Mouse (Mus musculus) liver, embryonic 14.5 days (tissue): Measurements from ENCODE around the gene Ehd2.

ENCODE experiments used
- CTCF ChIP-seq: IDR thresholded peaks from 2 replicates; pipeline ENCODE4 v1.5.1; 2016; ENCODE audit warnings: antibody characterized with exemption, low read depth, control low read depth
- EP300 ChIP-seq: IDR thresholded peaks from 2 replicates; pipeline ENCODE4 v1.6.1; 2016; ENCODE audit warnings: antibody characterized with exemption, low read depth

DNA sequence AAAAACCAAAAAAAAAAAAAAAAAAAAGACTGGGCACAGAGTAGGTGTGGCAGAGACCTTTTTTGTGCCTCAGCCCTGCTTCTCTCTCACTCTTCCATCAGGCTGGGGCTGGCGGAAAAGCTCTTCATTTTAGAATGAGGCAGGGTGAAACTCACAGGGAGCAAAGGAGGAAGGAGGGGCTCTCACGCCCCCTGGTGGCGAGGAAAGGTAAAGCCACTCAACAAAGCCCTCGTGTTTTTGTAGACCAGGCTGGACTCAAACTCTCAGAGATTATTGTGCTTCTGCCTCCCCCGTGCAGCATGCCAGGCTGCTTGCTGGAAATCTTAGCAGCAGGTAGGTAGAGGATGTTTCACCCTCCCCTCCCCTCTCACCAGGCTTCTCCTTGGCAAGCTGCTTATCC, 7.3 kb upstream of the Ehd2 start:
- TF ChIP-seq CTCF (peak; percentile 91), EP300 (no peak)
